Mouse (Mus musculus) bone marrow, adult 2 months (tissue): Measurements from ENCODE around the gene Nfkb1. TPM values are rescaled to one million over a fixed set of nuclear protein-coding genes. Genes with fewer than 3 reads are reported as not detected.

Experiments
- H3K27ac ChIP-seq: fragments of 200-500 bp; 2 replicates; pipeline ENCODE4 v1.5.1; 2012; ENCODE audit warnings: low read depth, mild to moderate bottlenecking, control low read depth, inconsistent platforms, low read length; ENCODE audit not compliant: control insufficient read depth, poor library complexity, insufficient read depth
- H3K4me1 ChIP-seq: fragments of 200-500 bp; 2 replicates; pipeline ENCODE4 v1.6.1; 2011; ENCODE audit warnings: low read length; ENCODE audit not compliant: control insufficient read depth, insufficient read depth
- H3K4me3 ChIP-seq: fragments of 200-500 bp; replicated peaks from 2 replicates; pipeline ENCODE3; 2011; ENCODE audit warnings: mild to moderate bottlenecking, low read depth, low read length, control low read depth; ENCODE audit not compliant: control insufficient read depth
- CTCF ChIP-seq: fragments of 200-500 bp; IDR thresholded peaks from 2 replicates; pipeline ENCODE4 v1.5.1; 2011; ENCODE audit warnings: low read length, control low read depth; ENCODE audit not compliant: control insufficient read depth, insufficient read depth
- POLR2A ChIP-seq: fragments of 200-500 bp; IDR thresholded peaks from 2 replicates; pipeline ENCODE4 v1.6.1; 2011; ENCODE audit warnings: low read depth, mild to moderate bottlenecking, control low read depth, low read length, borderline replicate concordance; ENCODE audit not compliant: control insufficient read depth
- WGBS: fragments of 180-500 bp; shearing (Covaris S2); methylation state at CpG from one replicate; pipeline ENCODE4 v1.1.7; 2018; 5-methylcytosine and 5-hydroxymethylcytosine counted together
- polyA plus RNA-seq: library from polyadenylated mRNA; stranded (reverse); fragments of >200 nt; gene quantifications from 2 replicates; pipeline ENCODE4 v1.2.4, GENCODE M21; 2011; ENCODE audit warnings: low replicate concordance; ENCODE audit not compliant: missing spikeins, insufficient read depth, insufficient read length

The Nfkb1 gene
- polyA plus RNA-seq, 1 experiment, result 34.6 TPM

- 31% methylated on average over 9 of the region's 9 CpGs for WGBS
- peaks cover 5% of the 10 kb centered on the region; the same call in 1 of the 2 replicates for H3K4me1 ChIP-seq
- no peak overlapping the region for H3K4me3 ChIP-seq
- H3K27ac ChIP-seq, result peak overlapping the region; percentile 79
- TF ChIP-seq POLR2A (no peak), CTCF (no peak)
Observed at GRCm38 (mm10) chr3:135628706-135629169, 62.6 kb downstream of the Nfkb1 start.

- peaks cover 5% of the 10 kb centered on the region; the same call in 1 of the 2 replicates for H3K4me1 ChIP-seq
- TF ChIP-seq POLR2A (no peak), CTCF (no peak)
- peak overlapping the region; percentile 79 for H3K27ac ChIP-seq
- H3K4me3 ChIP-seq, result no peak overlapping the region
- 55% methylated on average over 9 of the region's 9 CpGs for WGBS
Observed at GRCm38 (mm10) chr3:135628000-135628705, 63.2 kb downstream of the Nfkb1 start.

GRCm38 (mm10) chr3:135625290-135625689 is 66.1 kb downstream of the Nfkb1 start:
- peaks cover 5% of the 10 kb centered on the region; the same call in 1 of the 2 replicates for H3K4me1 ChIP-seq
- WGBS, result 91% methylated on average over 2 of the region's 2 CpGs

GRCm38 (mm10) chr3:135616730-135617129 is 74.6 kb downstream of the Nfkb1 start:
- Histone ChIP-seq H3K4me3 (no peak overlapping the region), H3K4me1 (no peaks in the 10 kb centered on the region; the same call in 1 of the 2 replicates), H3K27ac (no peak overlapping the region; the same call in 1 of the 2 replicates)
- TF ChIP-seq POLR2A (no peak), CTCF (no peak)
- WGBS, result 23% methylated on average over 7 of the region's 7 CpGs

More at GRCm38 (mm10) chr3:135625290-135625689, 66.1 kb downstream of the Nfkb1 start:
- no peak for TF ChIP-seq POLR2A
- no peak for TF ChIP-seq CTCF
- H3K27ac ChIP-seq, result no peak overlapping the region
- H3K4me3 ChIP-seq, result no peak overlapping the region

- H3K4me3 ChIP-seq, result no peak overlapping the region
- H3K4me1 ChIP-seq, result peaks cover under 1% of the 10 kb centered on the region; the same call in 1 of the 2 replicates
- H3K27ac ChIP-seq, result no peak overlapping the region
- no peak for TF ChIP-seq POLR2A
- no peak for TF ChIP-seq CTCF
- 71% methylated on average over 3 of the region's 3 CpGs for WGBS
Observed at GRCm38 (mm10) chr3:135614376-135614775, 77.0 kb downstream of the Nfkb1 start.

- no peak overlapping the region for H3K27ac ChIP-seq
- H3K4me1 ChIP-seq, result peaks cover 2% of the 10 kb centered on the region; the same call in 1 of the 2 replicates
- TF ChIP-seq CTCF (no peak), POLR2A (no peak)
- WGBS, result 37% methylated on average over 3 of the region's 3 CpGs
- no peak overlapping the region for H3K4me3 ChIP-seq
Observed at GRCm38 (mm10) chr3:135610221-135610620, 81.1 kb downstream of the Nfkb1 start.

DNA sequence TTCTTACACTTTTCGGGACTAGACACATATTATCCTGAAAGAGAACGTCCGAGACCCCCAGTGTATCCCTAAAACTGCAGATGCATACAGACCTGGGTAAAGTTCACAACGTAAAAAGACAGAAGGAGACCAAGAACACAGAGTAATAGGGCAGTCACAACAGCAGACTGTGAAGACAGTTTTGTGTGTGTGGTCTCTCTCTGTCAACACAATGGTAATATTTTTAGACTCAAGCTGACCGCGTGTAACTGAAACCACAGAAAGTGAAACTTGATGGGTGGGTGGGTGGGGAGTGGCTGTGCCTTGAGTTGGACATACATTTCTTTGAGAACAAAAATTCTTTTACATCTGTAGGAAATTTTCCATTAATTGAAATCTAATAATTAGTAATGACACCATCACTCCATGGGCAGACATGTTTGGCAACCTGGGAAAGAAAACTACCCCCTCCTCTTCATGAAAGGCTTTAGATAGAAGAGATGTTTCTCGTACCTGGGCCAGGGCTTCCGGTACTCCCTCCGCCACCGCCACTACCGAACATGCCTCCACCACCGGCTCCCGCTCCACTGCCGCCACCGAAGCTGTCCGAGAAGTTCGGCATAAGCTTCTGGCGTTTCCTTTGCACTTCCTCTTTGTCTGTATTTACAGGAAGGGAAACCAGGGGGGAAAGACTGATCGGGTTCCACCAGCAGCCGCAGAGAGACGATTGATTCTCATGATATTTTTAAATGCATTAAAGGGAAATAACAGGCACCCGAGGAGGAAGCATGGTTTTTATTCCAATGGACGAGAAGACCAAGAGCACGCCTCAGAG is 83.5 kb downstream of the Nfkb1 start:
- peak overlapping the region; percentile 69 for H3K4me3 ChIP-seq
- 1% methylated on average over 24 of the region's 24 CpGs for whole genome bisulfite sequencing
- peaks cover 6% of the 10 kb centered on the region; the same call in 1 of the 2 replicates for H3K4me1 ChIP-seq
- H3K27ac ChIP-seq, result peak overlapping the region; percentile 88
- TF ChIP-seq POLR2A (peak; percentile 49; the same call in 1 of the 2 replicates), CTCF (no peak)

- WGBS, result 7% methylated on average over 9 of the region's 9 CpGs
- peak overlapping the region; percentile 56 for H3K4me3 ChIP-seq
- peaks cover 8% of the 10 kb centered on the region; the same call in 1 of the 2 replicates for H3K4me1 ChIP-seq
- peak overlapping the region; percentile 16; the same call in 1 of the 2 replicates for H3K27ac ChIP-seq
- TF ChIP-seq CTCF (no peak), POLR2A (no peak)
Observed at GRCm38 (mm10) chr3:135607021-135607420, 84.3 kb downstream of the Nfkb1 start.
